Mouse (Mus musculus) kidney, postnatal 36 days (tissue): Measurements from ENCODE around the gene Thra.

Experiments used
- DNase-seq, 2 experiments: peaks; one replicate each; pipeline ENCODE4 v3.0.0; 2021 to 2022; ENCODE audit warnings: mixed read lengths in 2 of 2

Gene Thra

DNA sequence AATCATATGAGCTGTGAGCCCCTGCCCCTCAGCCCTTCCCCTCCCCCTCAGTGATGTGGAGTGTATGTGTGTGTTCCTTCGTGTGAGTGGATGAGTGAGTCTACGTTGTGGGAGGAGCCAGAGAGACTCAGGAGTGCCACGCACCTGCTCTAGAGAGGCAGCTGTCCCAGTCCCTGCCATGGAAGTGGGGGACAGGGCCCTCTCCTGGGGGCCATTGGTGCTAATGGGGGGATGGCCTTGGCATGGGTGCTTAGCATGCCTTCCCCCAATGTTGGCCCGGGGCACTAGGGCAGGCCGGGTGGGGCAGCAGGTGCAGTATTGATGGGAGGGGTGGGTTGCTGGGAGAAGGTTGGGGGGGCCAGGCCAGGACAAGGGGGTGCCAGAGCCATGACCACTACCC lies 26.4 kb downstream of the Thra start:
- no peak for DNase-seq

DNA sequence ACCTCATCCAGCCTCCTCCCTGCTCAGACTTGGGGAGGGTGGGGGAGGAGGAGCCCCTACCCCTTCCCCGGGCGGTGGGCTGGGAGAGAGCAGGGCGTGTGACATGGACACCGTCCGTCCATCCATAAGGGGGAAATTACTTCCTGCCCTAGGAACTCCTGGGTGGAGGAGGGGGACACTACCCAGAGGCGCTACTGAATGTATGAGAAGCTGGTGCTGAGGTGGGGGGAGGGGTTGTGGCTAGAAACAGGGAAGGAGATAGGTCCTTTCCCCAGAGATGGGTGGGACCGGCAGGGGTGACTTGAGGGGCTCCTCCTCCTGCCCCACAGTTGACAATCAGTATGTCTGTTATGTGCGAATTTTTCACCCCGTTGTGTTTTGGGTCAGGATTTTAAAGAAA lies 26.8 kb downstream of the Thra start:
- peak in 1 of 2 experiments; percentile 57 for DNase-seq

DNA sequence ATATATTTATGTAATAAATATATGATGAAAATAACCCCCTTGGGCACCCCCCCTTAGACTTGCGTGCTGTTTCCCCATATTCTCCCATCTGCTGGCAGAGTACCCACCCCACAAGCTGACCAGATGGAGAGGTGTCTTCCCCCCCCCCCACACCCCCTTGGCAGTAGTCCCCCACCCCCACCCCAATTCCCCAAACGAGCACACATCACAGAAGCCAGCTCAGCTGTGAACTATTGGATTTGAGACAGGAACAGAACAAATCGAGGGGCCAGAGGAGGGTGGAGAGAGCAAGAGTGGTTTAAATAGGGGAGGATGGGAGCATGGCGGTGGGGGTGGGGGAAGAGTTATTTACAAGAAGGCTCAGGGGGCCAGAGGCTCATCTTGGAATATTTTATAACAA lies 27.3 kb downstream of the Thra start:
- no peak for DNase-seq

DNA sequence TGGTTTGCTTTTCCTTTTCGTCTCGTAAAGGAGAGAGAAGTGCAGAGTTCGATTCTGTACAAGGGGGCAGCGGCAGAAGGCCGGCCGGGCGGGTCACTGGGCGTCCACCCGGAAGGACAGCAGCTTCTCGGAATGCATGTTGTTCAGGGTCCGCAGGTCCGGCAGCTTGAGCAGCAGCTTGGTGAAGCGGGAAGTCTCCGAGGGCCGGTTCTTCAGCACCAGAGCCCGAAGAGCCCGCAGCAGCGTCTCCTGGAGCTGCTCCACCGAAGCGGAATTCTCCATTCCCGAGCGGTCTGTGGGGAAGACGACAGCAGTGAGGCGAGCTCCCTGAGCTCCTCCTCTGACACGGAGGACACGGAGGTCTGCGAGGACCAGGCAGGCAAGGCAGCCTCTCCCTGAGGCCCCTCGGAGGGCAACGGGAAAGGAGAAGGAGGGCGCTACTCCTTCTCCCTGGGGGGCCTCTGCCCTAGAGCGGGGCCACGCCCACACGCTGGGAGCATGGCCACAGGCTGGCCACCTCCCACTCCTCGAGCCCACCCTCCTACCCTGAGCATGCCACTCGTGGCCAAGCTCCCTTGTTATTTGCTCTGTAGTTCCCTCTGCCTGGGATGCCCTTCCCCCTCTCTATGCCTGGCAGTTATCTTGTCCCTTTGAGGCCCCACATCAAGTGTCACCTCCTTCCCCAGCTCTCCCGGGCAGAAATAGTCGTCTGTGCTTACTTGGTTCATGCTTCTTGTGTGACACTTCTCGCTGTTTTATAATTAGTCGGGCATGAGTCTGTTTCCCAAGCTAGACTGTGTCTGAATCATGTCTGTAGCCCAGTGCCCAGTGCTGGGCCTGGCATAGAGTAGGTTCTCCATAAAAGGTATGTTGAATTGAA lies 27.9 kb downstream of the Thra start:
- peak in 1 of 2 experiments; percentile 45 for DNase-seq

DNA sequence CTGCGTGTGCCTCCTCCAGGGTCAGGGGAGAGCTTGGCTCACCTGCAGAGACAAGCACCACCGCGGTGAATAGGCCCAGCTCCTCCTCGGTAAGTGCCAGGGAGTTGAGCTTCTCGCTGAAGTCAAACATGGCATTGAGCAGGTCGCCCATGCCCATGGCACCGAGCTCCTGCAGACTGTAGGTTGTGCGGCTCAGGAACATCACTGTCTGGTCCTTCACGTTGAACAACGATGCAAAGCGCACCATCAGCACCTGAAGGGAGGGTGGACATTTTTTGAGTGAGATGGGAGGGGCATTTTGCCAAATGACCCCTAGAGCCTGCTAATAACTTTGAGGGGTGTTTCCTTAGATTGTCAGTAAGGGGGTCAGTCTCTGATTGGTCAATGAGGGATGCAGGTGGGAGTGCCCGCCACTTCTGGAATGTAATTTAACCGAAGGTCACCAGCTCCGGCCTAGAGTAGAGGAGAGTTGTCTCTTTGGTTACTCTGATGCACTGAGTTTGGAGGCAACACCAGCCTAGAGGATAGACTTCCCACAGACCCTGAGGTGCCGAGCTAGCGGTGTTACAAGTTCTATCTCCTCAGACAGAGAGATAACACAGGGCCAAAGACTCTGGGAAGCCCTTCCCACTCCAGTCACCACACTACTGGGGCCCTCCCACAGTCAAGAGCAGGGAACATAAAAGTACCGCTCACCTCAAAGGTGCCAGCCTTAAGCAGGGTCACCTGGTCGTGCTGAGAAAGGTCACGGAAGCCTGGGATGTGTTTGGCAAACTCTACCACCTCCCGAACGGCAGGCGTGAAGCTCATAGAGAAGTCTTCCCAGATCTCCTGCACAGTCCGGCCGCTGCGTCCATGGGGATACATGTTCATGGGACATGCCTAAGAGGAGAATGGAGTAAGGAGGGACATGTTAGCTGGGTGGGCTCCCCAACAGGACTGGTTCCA lies 28.8 kb downstream of the Thra start:
- no peak for DNase-seq

DNA sequence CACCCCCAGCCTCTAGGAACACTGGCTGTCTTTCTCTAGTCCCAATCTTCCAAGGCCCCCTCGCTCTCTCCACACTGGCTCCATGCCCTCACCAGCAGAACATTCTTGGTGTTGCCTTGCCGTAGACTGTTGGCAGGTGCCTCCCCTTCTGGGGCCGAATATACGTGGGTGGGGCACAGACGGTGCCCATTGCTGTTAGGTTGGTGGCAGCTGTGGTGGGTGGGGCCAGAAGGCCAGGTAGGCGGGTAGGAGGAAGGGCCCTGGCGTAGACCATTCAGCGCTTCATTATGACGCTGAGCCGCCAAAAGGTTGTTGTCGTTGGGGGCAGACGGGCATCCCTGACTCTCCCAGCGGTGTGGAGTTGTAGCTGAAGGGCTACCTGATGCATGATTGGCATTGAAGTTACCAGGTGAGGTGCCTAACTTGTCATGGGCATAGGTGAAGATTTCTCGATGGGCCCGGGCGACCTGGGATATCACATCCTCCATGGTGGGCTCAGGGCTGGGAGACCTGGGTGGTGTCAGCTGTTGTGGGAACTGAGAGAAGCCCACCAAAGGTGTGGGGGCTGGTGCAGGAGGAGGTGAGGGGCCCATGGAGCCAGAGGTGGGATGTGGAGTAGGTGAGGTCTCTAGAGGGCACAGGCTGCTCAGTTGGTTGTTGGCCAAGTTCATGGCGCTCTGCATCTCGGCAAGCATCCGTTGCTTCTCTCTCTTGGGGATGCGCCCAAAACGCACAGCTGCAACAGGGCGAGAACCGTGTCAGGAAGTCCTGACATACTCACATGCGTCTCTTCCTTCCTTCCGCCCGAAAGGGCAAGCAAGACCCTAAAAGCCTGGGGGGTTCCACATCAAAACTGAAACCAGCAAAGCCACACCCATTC lies 29.9 kb downstream of the Thra start:
- DNase-seq: peak in 1 of 2 experiments; percentile 44

DNA sequence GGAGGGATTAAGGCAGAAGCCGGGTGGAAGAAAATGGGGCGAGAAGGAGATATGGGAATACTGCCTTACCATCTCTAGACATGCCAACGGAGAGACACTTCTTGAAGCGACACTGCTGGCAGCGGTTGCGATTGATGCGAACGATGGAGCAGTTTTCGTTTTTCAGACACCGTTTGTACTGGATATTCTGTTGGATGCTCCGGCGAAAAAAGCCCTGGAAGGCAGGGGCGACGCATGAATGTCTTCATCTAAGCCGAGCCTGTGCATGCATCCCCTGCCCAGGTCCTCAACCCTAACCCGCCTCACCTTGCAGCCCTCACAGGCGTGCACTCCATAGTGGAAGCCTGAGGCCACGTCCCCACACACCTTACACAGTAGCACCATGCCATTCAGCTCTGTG lies 30.7 kb downstream of the Thra start:
- DNase-seq: no peak

DNA sequence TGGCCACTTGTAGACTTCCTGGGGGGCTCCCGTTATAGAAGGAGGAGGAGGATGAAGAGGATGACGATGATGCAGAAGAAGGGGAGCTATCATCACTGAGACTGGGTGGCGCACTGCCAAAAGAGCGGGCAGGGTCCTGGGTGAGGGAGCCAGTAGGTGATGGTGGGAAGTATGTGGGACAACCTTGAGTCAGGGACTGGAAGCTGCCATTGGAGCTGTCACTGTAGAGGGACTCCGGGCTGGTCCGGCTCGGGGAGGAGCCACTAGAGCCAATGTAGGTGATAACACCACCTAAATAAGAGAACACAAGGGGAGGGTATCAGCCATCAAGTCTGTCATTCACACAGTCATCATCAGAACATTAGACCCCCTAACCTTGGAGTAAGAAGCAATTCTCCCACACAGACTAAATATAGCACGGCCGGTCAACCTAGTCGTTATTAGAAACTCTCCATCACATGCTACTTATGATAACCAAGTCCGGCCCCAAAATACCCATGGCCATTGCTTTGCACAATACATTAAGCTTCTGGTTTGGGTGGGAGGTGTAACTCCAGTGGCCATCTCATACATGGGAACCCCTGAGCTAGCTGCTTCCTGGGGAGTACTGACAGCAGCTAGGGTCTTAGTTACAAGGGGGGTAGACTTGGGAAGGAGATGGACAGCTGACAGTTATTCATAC lies 31.5 kb downstream of the Thra start:
- peak in 1 of 2 experiments; percentile 36 for DNase-seq

DNA sequence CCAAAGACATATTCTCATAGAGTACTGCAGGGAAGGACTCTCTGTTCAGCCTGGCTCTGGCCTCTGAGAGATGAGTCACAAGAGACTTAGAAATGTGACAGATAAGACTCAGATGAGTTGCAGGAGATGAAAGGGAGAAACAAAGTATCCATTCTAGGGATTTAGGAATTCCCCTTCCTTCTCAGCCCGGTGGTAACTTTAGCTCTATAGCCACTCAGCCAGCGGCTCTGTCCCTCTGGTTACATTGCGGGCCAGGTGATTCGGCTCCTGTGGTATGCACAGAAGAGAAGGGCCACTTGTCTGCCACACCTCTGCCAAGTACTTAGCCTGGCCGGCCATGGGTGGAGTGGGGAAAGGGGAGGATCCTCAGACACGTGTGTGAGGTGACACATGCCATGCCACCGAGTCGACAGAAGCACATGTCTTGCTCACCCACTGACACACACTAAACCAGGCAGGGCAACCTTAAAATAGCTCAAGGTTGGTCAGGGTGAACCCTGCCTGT lies 32.3 kb downstream of the Thra start:
- peak; percentile 70 to 89 for DNase-seq

DNA sequence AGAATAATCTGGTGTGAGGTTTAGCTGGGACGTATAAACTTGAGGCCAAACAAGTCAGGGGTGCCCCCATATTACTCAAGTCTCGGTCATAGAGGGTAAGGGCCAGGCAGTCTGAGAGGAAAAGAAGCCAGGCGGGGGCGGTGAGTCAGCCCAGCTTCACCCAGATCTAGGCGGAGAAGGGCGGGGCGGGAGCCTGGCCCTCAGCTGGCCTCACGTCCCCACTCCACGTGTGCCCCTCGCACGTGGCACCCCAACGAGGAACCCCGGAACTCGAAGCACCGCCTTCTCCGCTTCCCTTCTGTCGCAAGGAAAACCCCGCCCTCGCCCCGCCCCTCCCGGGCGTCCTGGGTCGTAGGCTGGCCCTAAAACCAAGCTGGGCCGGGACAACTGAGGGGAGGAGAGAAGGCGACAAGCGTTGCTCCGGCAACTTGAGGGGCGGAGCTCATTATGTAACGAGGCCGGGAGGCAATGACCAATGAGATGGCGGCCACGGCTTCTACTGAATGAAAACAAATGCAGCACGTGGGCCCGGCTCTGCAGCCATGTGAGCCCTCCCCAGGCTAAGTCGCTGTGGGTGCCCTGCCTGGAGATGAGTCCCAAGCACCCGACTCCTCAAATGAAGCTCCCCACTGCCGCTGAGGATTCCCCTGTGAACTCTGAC lies 33.3 kb downstream of the Thra start:
- peak; percentile 100 for DNase-seq

DNA sequence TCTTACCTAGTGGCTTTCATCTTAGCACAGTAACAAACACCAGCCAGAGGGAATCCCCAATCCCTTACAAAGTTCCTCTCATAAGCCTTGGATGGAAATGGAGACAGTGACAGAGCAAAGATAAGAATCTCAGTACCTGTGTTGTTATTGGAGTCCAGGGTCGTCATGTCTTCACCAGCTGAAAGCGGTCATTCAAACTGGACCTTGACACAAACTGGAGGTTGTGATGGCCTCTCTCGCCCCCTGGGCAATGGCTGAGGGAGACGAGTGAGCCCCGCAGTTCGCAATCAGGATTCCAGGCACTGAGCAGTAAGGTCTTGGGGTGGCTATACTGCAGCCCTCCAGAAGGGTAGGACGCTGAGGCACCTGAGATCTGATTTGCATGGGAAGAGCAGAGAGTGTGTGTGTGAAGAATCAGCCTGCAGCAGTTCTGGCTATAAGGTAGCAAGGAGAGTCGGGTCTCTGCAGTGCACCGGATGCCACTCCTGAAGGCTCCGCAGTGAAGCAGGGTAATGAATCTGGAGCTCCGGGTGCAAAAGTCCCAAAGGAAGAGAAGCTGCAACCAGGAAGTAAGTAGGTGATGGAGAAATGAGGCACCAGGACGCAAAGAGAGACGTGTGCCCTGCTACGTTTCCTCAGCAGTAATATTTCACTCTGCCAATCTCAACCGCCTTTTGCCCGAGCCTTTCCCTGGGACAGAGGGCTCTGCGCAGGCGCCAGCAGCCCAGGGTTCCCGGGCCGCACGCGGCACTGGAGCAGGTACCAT lies 34.3 kb downstream of the Thra start, which contains the start of gene Nr1d1:
Gene Nr1d1, minus strand, starts transcription at position 752 of the 766 bp plus-strand sequence.
- DNase-seq: no peak

DNA sequence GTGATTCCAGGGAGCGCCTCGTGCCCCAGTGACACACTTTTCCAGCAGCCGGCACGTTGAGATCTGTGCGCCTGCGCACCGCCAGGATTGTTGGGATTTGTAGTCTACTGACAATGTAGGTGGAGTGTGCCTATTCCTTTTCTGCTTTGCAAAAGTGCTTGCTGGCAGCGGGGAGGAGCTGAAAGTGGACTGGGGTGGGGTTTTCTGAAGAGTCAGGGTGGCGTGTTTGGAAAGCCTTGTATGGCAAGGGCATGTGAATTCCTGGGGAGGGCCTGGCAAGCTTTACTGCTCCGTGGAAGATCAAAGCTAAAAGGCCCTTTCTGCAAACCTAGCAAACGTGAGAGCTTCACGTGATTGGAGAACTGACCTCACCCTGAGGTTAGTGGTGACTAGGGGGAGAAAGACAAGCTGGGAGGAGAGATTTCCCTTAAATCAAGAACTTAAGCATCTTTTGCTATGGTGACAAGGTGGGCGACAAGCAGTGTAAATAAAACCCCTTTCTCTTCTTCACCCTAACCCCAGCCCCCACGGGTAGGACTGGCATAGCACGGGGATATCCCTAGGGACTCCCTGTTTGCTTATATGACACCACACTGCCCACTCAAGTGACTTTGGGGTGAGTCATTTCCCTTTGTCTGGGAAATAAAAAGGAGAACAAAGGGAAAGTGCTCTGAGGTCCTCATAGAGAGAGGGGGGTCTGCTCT lies 35.1 kb downstream of the Thra start:
- DNase-seq: peak; percentile 99 to 100

DNA sequence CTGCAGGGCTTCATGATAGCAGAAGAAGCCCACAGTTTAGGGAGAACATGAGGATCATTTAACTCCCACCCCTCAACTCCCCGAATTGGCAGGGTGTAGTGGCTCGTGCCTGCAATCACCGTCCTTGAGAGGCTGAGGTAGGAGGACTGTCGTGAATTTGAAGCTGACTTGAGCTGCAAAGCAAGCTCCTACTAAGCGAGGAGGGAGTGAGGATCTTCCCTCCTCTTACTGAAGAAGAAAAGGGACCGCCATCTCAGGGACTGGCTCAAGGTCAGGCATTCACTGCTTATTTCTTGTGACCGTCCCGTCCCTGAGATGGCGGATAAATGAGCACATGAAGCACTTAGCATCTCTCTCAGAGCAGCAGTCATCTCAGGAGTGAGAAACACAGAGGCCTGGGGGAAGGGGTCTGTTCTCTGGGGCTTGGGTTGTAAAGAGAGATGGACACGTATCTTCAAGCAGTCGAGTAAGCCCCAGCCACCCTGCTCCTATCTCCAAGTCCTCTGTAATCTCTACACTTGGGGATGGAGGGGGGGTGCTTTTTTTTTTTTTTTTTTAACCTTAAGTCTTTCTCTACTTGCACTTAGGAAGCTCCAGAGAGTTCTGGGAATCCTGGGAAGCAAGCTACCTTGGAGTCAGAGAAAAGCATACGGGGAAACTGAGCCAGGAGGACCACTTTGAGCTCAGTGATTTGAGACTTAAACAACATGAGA lies 35.8 kb downstream of the Thra start:
- peak in 1 of 2 experiments; percentile 22 for DNase-seq

DNA sequence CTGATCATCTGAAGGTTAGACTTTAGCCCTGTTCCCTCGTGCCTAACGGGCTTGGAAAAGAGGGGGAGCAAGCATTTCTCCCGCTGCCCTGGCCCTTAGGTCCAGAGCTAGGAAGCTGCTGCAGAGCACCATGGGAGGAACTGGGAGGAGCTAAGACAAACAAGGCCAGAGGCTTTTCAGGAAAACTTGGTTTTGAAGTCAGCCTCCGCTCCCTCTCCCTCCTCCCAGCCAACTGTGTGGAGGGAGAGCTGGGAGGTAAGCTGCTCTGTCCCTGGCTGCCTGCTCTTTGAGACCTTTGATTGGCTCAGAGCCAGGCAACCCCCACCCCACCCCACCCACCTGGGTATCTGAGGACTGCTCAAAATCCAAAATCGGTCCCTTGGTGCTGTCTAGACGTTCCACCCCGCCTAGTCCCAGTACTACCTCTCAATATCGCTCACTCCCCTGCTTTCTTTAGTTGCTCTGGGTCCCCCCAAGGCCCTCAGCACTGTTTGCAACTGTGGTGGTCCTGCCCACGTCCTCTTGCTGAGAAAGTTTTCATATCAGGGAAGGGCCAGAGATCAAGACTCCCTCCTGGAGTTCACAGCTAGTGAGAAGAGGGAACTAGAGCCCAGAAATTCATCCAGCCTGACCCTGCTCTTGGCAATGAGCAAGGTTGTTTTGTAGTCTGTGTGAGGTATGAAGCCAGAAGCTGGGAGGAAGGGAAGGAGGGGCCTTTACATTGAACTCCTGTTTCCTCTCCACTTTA lies 36.6 kb downstream of the Thra start:
- peak; percentile 84 to 91 for DNase-seq

DNA sequence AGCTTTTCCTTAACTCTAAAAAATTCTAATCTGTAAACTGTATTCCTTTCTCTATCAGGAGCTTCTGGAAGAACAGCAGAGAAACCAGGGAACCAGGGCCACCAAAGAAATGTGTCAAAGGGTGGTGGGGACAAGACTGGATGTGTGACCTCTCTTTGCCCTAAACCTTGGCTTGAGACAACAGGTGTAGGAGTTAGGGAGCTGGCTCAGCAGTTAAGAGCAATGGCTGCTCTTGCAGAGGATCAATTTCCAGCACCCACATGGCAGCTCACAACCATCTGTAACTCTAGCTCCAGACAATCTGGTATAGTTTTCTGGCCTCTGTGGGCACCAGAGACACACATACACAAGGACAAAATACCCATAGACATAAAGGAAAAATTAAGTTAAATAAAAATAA lies 37.5 kb downstream of the Thra start:
- no peak for DNase-seq

DNA sequence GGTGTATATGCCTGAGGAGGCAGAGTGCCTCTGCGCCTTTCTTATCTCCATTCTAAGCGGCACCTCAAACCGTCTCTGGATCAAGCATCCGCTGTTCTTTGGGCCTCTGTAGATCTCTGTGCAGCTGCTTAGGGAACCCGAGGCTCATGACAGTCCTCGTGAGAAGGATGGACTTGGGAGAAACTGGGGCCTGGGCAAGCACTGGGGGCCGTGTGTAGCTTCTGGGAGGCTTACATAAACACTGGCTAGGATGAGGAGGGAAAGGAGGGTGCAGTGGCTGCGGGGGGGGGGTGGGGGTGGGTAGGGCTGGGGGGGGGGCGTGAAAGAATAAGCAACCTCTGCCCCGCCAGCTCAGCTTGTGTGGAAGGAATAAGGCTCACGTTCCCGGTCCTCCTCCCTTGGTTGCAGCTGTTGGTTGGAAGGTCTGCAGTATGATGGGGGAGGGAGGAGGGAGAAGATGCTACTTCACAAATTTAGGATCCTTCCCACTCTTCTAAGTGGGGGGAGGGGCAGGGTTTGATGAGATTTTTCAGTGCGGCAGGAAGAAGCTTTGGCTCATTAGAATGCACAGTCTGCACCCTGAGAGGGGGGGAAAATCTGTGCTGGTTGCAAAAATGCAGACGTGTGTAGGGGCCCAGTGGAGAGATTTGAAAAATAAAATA lies 41.5 kb downstream of the Thra start:
- peak in 1 of 2 experiments; percentile 60 for DNase-seq

DNA sequence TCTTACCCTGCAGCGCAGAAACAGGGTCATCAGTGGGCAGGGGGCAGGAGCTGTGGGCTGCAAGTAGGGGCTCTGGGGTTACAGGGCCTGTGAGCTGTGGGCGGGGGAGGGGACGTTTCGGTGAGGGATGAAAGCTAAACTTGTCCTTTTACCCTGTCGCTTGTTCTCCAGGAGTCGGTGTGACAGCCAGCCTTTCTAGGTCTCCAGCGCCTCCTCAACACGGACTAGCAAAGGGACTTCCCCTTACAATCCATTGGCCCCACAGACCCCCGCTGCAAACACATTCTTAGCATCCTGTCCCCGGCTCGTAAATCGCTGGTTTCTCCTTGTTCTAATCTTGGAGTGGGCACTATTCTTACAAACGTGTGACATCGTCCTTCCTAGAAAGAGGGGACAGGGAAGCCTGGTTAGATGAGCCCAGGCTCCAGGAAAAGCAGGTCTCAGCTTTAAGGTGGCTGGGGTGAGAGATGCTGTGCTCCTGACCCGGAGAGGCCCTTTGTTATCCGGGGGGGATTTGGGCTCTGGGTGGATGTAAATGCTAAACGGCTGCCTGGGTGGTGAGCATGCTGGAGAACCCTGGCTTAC lies 42.3 kb downstream of the Thra start:
- peak in 1 of 2 experiments; percentile 60 for DNase-seq
